Mouse (Mus musculus) A20 (cell line): Measurements from ENCODE around the gene Slc1a1.
A peak's percentile ranks its signal among the peaks of the same experiment; 100 is the strongest.

Experiments used
- DNase-seq: peaks from one replicate; pipeline ENCODE4 v3.0.0-alpha.2; 2011; ENCODE audit warnings: low read depth, low spot score

Slc1a1 gene

DNA sequence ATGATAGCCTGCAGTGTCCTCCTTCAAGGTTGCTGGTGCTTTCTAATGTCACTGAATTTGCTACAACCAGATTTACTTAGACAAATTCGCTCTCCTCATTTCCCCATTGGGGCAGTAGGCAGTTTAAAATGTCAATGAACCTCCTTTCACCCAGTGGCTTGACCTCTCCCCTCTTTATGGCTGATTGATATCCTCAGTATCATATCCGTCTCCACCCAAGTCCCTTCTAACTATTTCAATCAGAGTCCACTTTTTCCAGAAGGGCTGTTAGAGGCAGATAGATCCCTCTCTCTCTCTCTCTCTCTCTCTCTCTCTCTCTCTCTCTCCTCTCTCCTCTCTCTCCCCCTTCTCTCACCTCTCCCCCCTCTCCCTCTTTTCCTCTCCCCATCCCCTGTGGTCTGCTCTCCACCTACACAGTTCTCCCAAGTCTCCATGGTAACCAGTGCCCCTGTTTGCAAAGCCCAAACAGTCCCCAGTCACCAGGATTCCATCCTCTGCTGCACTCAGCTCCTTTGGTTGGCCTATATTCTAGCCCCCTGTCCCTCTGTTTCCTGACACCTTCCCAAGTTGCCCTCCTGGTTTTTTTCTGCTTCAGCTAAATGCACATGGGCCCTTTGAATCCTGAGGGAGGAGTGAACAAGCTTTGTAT lies 80.9 kb downstream of the Slc1a1 start:
- no peak for DNase-seq

DNA sequence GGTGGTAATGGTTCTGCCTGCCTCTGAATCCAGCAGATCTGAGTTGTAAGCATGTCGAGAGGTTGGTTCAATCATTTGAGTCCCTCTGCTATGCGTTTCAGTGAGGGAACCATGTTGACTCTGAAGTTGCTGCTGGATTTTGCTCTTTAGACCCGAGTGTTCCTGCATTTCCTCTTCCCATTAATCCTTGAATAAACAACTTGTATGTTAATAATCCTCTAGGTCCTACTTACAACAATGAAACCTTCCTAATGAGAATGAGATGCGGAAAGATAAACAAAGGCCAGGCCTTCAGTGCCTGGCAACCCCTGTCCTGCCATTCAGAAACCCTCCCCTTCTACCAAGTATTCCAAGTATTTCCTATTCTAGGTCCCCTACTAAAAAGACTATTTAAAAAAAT lies 81.6 kb downstream of the Slc1a1 start:
- no peak for DNase-seq

DNA sequence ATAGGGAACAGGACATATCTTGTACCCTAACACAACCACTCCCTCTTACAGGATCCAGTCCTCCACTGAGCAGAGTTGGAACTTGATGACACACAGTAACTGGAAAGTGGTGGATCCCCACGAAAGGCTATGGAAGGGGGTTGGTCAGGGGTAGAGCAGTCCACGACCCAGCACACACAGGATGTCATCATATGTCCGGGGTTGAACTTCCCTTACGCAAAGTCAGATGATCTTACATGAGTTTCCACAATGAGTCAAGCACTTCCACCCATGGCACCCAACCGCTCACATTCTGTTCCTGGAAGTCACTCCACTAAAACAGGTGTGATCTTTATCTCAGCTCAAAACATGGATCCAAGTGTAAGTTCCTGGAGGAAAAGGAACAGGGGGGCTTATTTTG lies 83.0 kb downstream of the Slc1a1 start:
- DNase-seq: no peak

DNA sequence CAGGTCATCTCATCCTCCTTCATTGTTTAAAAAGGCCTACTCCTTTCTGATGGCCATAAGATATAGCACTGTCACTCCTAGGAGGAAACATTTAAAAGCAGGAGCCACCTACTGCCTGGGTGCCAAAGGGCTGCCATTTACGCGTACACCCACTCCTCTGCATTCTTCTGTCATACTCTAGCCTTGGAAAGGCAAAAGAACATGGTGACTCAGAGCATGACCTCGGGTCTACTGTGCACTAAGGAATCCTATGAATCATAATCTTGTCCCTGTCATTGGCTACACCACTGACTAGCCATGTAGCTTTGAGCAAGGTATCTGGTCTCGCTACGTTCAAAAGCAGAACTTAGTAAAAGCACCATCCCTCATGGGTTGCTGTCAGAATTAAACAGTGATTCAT lies 91.5 kb downstream of the Slc1a1 start:
- no peak for DNase-seq

DNA sequence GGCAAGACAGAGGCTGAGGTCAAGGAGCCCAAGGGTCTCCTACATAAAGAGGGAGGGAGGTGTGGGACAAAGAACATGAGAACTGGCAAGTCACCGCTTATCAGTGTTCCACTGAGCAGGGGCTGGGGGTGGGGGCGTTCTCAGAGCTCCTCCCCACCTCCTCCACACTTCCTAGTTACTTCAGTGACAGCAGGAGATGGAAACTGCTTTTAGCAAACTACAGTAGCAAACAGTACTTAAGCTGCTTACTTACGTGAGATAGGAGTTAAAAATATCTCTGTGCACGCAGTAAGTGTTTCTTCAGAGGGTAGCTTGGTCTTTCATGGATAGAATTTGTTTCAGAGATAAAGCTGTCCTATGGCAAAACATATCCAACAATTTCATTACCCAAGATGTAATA lies 92.5 kb downstream of the Slc1a1 start:
- no peak for DNase-seq

DNA sequence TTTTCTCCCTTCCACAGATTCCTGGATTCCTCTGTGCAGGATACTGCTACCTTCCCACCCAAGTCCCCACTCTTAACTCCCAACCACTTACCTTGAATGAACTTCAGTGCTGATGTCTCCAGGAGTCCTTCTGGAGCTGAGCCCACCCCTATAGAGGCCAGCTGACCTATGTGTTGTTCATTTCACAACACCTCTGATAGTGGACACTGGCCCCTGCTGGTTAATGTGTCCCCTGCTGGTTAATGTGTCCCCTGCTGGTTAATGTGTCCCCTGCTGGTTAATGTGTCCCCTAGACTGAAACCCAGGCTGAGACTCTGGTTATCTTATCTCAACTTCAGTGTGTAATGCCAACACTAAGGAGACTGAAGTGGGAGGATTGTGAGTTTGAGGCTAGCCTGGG lies 94.2 kb downstream of the Slc1a1 start:
- DNase-seq: no peak

DNA sequence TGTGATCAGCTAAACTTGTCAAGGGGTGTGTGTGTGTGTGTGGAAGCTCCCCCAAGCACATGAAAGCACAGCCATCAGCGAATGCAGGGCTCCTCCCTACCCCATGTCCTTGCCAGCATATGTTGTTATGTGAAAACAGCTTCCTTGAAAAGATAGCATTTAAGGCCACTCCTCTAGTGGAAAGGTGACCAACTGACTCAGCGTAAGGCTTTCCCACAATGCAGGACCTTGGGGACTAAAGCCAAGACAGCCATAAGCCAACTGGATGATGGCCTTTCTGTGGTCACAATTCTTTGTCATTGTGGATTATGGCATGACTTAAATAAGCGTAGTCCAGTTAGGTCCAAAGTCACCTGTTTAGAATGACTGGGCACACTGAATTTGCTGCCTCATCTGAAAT lies 100.0 kb downstream of the Slc1a1 start:
- no peak for DNase-seq

DNA sequence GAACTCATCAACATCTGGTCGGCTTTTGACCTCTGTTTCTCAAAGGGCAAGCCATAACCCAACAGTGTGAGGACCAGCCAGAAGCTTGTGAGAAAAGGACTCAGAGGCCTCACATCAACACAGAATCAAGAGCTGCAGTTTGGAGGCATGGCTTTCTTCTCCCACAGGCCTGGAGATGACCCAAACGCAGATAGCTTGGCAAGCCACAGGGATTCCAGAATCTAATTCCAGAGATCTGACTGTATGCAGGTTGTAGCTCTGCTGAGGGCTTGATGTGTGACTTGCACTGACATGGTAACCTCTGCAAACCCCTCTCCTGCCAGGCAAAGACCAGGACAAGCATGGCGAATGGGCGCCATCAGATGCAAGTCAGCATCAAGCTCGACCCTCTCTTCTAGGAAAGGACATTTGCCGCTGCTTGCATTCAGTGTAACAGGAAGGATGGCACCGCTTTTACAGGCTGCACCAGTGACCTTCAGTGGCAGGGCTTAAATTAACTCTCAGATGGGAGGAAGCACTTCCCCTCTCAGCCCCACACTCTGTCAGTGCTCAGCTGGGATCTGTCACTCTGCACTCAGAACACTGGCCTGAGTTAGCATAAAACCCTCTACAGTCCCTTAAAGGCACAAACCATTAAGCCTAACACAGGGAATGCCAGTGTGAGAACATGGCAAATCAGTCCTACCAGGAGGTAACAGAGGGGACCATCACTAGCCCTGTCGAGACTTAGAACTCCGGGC lies 105.5 kb downstream of the Slc1a1 start:
- DNase-seq: no peak

DNA sequence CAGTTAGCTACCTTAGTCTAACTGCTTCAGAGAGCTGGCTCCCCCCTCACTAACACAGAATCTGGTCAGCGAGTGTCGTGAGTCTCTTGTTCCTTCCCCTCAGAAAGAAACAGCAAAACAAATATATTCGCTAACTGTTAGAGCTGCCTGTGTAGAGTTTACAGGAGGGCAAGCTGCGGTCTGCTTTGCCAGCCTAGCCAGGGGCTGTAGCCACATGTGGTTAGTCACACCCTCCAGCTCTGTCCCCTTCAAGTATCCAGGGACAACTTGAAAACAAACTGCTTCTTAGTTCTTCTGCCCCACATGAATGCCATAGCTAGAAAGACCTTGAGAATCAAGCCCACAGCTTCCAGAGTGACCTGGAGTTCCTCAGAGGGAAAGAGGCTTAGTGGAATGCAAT lies 106.4 kb downstream of the Slc1a1 start:
- DNase-seq: no peak

DNA sequence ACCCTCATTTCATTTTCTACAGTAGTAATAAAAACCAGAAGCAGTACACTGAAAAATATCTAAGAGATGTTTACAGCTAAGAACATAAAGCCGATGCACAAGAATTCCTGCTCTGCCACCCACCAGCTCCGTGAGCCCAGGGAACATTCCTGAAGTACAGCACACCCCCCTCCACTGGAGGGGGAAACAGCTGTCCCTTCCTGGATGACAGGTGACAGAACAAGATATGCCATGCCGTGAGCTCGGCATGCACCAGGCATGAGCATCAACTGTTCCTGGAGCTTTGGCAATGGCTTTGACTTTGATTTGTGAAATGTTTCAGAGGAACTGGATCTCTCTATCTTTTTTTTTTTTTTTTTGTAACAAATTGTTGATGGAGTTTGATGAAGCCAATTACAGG lies 111.9 kb downstream of the Slc1a1 start:
- no peak for DNase-seq

DNA sequence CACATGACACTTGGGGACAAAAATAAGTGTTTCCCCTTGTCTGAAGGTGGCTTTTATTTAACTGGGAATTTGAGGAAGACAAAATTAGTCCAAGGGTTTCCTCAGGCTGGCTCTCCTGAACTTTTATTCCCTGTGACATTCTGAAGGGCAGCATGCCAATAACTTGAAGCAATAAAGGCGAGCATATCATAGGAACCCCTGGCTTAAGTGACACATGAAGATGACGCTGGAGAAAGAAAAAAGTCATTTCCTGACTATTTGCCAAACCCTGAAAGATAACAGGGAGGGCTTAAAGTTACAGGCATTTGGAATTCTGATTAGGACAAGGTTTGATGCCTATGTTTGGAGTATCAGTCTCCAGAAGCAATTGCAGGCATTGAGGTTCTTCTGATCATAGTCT lies 112.5 kb downstream of the Slc1a1 start:
- no peak for DNase-seq

DNA sequence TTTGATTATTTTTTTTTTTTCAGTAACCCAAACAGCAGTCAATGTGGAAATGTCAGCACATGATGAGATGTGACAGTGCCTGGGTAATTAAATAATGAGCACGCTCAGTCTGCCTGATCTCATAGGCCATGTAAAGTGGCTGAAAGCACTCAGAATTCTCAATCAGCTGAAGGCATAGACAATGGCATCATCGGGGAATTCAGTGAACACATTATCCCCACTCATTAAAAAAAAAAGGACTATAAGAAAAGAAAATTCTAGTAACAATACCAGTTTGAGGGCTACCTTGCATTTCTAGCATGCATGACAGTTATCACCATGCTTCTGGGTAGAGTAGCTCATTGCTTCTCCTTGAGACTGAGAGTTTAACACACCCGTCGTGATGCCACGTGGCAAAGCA lies 116.4 kb downstream of the Slc1a1 start:
- no peak for DNase-seq

DNA sequence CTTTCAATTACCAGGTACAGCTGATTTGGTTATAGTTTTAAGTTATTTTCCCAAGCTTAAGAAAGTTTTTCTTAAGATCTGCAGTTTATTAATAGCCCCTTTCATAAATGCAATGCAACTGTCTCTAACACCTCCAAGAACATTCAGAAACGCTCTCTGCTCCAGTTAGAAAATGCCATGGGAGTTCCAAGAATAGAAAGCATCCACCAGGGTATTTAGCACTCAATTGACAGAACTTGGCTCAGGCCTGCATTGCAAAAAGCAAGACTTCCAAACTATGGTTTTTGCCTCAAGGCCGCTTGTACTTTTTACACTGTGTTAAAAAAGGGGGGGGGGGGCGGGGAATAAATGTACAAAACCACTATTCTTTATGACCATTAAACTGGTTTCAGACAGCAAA lies 128.3 kb downstream of the Slc1a1 start:
- peak; percentile 11 for DNase-seq

DNA sequence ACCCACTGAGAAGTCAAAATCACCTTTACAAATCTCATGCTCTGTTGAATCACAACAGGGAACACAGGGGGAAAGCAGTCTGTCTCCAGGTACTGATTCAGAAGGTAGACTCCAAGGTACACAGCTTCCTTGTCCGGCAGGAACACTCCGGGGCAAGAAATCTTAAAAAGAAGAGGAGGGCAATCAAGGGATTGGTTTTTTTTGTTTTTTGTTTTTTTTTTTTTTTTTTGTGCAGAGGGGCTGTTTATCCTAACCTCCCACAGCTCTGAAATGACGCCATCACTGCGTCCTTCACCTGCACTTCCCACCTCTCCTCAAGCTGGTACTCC lies 128.6 kb downstream of the Slc1a1 start:
- DNase-seq: no peak
